Mouse (Mus musculus) CD4-positive, CD25-positive, alpha-beta regulatory T cell, adult 2 months (primary cell): ENCODE measurements around the gene Rad51b.

Source experiments
- DNase-seq: peaks from one replicate; pipeline ENCODE4 v3.0.0-alpha.2; 2012; ENCODE audit warnings: low read depth, low spot score

Gene Rad51b

GRCm38 (mm10) chr12:79436892-79437291, 139.8 kb downstream of the Rad51b start:
- peak; percentile 22 for DNase-seq

- DNase-seq = peak; percentile 23
Measured at GRCm38 (mm10) chr12:79437572-79437971, 140.5 kb downstream of the Rad51b start.

- peak; percentile 20 for DNase-seq
Measured at GRCm38 (mm10) chr12:79439961-79440360, 142.9 kb downstream of the Rad51b start.

- DNase-seq = peak; percentile 55
Measured at GRCm38 (mm10) chr12:79441210-79442005, 144.3 kb downstream of the Rad51b start.

GRCm38 (mm10) chr12:79442126-79442525, 145.0 kb downstream of the Rad51b start:
- peak; percentile 53 for DNase-seq

- no peak for DNase-seq
Measured at GRCm38 (mm10) chr12:79442836-79443390, 145.8 kb downstream of the Rad51b start.

GRCm38 (mm10) chr12:79444646-79445045, 147.6 kb downstream of the Rad51b start:
- peak; percentile 39 for DNase-seq

- DNase-seq = peak; percentile 61
Measured at GRCm38 (mm10) chr12:79447039-79447438, 150.0 kb downstream of the Rad51b start.

GRCm38 (mm10) chr12:79449817-79450411, 152.8 kb downstream of the Rad51b start:
- DNase-seq = no peak

GRCm38 (mm10) chr12:79452882-79453281, 155.8 kb downstream of the Rad51b start:
- no peak for DNase-seq

GRCm38 (mm10) chr12:79454017-79454416, 156.9 kb downstream of the Rad51b start:
- DNase-seq = no peak

GRCm38 (mm10) chr12:79455061-79455847, 158.2 kb downstream of the Rad51b start:
- DNase-seq = peak; percentile 18

- no peak for DNase-seq
Measured at GRCm38 (mm10) chr12:79455848-79456164, 158.7 kb downstream of the Rad51b start.

GRCm38 (mm10) chr12:79456251-79456650, 159.2 kb downstream of the Rad51b start:
- no peak for DNase-seq

GRCm38 (mm10) chr12:79463371-79463770, 166.3 kb downstream of the Rad51b start:
- DNase-seq = no peak

- no peak for DNase-seq
Measured at GRCm38 (mm10) chr12:79470113-79470512, 173.0 kb downstream of the Rad51b start.

GRCm38 (mm10) chr12:79471868-79472267, 174.8 kb downstream of the Rad51b start:
- no peak for DNase-seq

- DNase-seq = no peak
Measured at GRCm38 (mm10) chr12:79476413-79477046, 179.4 kb downstream of the Rad51b start.

GRCm38 (mm10) chr12:79478816-79479215, 181.7 kb downstream of the Rad51b start:
- no peak for DNase-seq

- DNase-seq = no peak
Measured at GRCm38 (mm10) chr12:79485501-79485900, 188.4 kb downstream of the Rad51b start.

GRCm38 (mm10) chr12:79488590-79489242, 191.6 kb downstream of the Rad51b start:
- DNase-seq = no peak
